Mouse (Mus musculus) stomach, embryonic 16.5 days (tissue): Measurements from ENCODE around the gene Foxn1. TPM values are rescaled to one million over a fixed set of nuclear protein-coding genes. Genes with fewer than 3 reads are reported as not detected.

Experiments
- ATAC-seq: fragments of 200-750 bp; cut with Nextera tagmentation; 2 replicates; pipeline ENCODE4 v1.8.0; 2017; ENCODE audit warnings: moderate number of reproducible peaks, moderate TSS enrichment; ENCODE audit not compliant: insufficient read depth, low FRiP score
- H3K27ac ChIP-seq: fragments of 300-500 bp; sonication (generic); 2 replicates; pipeline ENCODE4 v1.5.1; 2014; ENCODE audit warnings: low read length
- H3K27me3 ChIP-seq: fragments of 300-500 bp; sonication (generic); 2 replicates; pipeline ENCODE4 v1.6.1; 2014; ENCODE audit warnings: low read length, control low read depth, mixed read lengths; ENCODE audit not compliant: control insufficient read depth, insufficient read depth
- H3K36me3 ChIP-seq: fragments of 300-500 bp; sonication (generic); 2 replicates; pipeline ENCODE4 v1.6.1; 2014; ENCODE audit warnings: low read length; ENCODE audit not compliant: control insufficient read depth, insufficient read depth
- H3K4me1 ChIP-seq: fragments of 300-500 bp; sonication (generic); 2 replicates; pipeline ENCODE4 v1.6.1; 2014; ENCODE audit warnings: low read length, control low read depth, mixed read lengths; ENCODE audit not compliant: control insufficient read depth, insufficient read depth
- H3K4me2 ChIP-seq: fragments of 300-500 bp; sonication (generic); 2 replicates; pipeline ENCODE4 v1.6.1; 2014; ENCODE audit warnings: low read depth, low read length, mixed read lengths
- H3K4me3 ChIP-seq: fragments of 300-500 bp; sonication (generic); replicated peaks from 2 replicates; pipeline ENCODE4 v1.5.1; 2014; ENCODE audit warnings: mild to moderate bottlenecking, low read length
- H3K9ac ChIP-seq: fragments of 300-500 bp; sonication (generic); 2 replicates; pipeline ENCODE4 v1.6.1; 2014; ENCODE audit warnings: low read length
- H3K9me3 ChIP-seq: fragments of 300-500 bp; sonication (generic); replicated peaks from 2 replicates; pipeline ENCODE4 v1.6.1; 2016; ENCODE audit warnings: low read length, control low read depth; ENCODE audit not compliant: control insufficient read depth
- WGBS: fragments of 180-500 bp; shearing (Covaris S2); extraction: QIAGEN DNeasy Blood & Tissue Kit; methylation state at CpG from one replicate; pipeline ENCODE4 v1.1.7; 2014; 5-methylcytosine and 5-hydroxymethylcytosine counted together
- polyA plus RNA-seq: library from polyadenylated mRNA; unstranded; fragments of >200 nt; fragmentation: Nextera tagmentation; extraction: Ambion mirVana; gene quantifications from 2 replicates; pipeline ENCODE4 v1.2.1, GENCODE M21; 2015

The Foxn1 gene
- polyA plus RNA-seq, 1 experiment from 2014 or later, result 1.6 TPM

DNA sequence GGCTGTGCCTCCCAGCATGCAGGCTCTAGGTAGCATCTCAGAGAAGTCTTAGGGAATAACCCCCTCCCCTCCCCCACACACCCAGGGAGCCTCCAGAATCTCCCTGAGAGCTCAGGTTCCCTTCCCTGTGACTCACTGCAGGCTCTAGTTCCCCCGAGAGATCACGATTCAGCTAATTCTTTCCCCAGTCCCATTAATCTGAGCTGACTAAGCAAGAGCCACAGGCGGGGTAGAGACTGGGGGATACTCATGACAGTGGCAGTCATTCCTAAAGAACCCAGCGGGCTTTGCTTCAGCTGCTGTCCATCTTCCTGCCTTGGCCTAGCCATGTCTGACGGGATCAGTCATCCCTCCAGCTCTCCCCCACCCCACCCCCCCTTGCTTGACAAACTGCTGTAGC, 3.7 kb downstream of the Foxn1 start:
- Histone ChIP-seq H3K4me3 (no peak overlapping the region), H3K27me3 (no peaks in the 10 kb centered on the region), H3K4me1 (no peaks in the 10 kb centered on the region), H3K9me3 (no peaks in the 10 kb centered on the region), H3K36me3 (no peaks in the 10 kb centered on the region), H3K4me2 (no peak overlapping the region), H3K27ac (no peak overlapping the region), H3K9ac (no peak overlapping the region)
- no peak for ATAC-seq
- 29% methylated on average over 5 of the region's 5 CpGs for WGBS

GRCm38 (mm10) chr11:78382286-78382685, 4.1 kb downstream of the Foxn1 start:
- no peaks in the 10 kb centered on the region for H3K36me3 ChIP-seq
- 71% methylated on average over 7 of the region's 7 CpGs for WGBS
- H3K9ac ChIP-seq, result no peak overlapping the region
- no peak overlapping the region for H3K27ac ChIP-seq
- no peaks in the 10 kb centered on the region for H3K4me1 ChIP-seq
- no peak for ATAC-seq
- H3K9me3 ChIP-seq, result no peaks in the 10 kb centered on the region
- no peak overlapping the region for H3K4me2 ChIP-seq
- H3K27me3 ChIP-seq, result no peaks in the 10 kb centered on the region
- H3K4me3 ChIP-seq, result no peak overlapping the region

DNA sequence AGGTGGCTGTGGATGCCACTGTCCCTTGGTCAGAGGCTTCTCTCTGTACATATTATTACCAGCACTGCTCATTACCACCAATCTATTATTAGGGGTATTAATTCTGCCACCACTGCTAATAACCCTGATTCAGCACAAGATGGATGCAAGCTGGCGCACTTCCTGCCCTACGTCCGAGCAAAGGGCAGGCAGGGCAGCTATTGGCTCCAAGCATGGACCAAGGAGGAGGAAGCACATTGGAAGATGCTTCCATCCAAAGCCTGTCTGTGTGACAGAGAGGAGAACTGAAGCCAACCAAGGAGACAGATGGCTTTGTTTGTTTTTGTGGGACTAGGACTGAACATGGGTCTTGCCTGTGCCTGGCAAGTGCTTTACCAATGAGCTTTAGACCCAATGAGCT, 5.4 kb downstream of the Foxn1 start:
- no peaks in the 10 kb centered on the region for H3K9me3 ChIP-seq
- H3K4me2 ChIP-seq, result no peak overlapping the region
- ATAC-seq, result no peak
- no peak overlapping the region for H3K4me3 ChIP-seq
- whole genome bisulfite sequencing, result 68% methylated on average over 3 of the region's 3 CpGs
- no peaks in the 10 kb centered on the region for H3K27me3 ChIP-seq
- H3K36me3 ChIP-seq, result no peaks in the 10 kb centered on the region
- H3K9ac ChIP-seq, result no peak overlapping the region
- H3K4me1 ChIP-seq, result no peaks in the 10 kb centered on the region
- no peak overlapping the region for H3K27ac ChIP-seq

GRCm38 (mm10) chr11:78380351-78380750, 6.0 kb downstream of the Foxn1 start:
- no peak overlapping the region for H3K4me3 ChIP-seq
- no peak overlapping the region for H3K27ac ChIP-seq

GRCm38 (mm10) chr11:78377549-78378159, 8.7 kb downstream of the Foxn1 start:
- Histone ChIP-seq H3K36me3 (no peaks in the 10 kb centered on the region), H3K9ac (no peak overlapping the region), H3K4me2 (no peak overlapping the region), H3K27me3 (no peaks in the 10 kb centered on the region), H3K4me3 (no peak overlapping the region), H3K27ac (no peak overlapping the region), H3K4me1 (no peaks in the 10 kb centered on the region), H3K9me3 (no peaks in the 10 kb centered on the region)
- WGBS, result 23% methylated on average over 10 of the region's 12 CpGs
- ATAC-seq, result peak; percentile 83

More at GRCm38 (mm10) chr11:78380351-78380750, 6.0 kb downstream of the Foxn1 start:
- Histone ChIP-seq H3K4me2 (no peak overlapping the region), H3K9me3 (no peaks in the 10 kb centered on the region), H3K36me3 (no peaks in the 10 kb centered on the region), H3K4me1 (no peaks in the 10 kb centered on the region), H3K27me3 (no peaks in the 10 kb centered on the region), H3K9ac (no peak overlapping the region)
- ATAC-seq, result no peak
- 70% methylated on average over 4 of the region's 4 CpGs for WGBS

DNA sequence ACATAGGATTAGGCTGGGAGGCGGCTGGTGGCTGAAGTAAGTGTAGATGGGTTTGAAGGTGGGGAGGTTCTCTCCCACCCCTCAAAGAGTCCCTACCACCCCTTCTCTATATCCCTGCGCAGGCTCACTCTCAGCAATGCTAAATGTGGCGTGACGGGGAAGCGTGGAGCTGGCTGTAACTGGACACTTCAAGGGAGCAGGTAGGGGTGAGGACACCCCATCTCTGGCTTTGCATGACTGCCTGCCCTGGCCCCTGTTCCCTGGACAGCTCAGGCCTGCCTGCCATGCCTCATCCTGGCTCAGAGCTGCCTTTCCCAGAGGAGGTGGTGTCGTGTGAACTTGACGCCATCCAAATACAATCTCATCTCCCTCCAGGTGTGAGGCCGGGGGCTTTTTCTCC, 12.2 kb downstream of the Foxn1 start:
- Histone ChIP-seq H3K9ac (no peak overlapping the region), H3K4me1 (no peaks in the 10 kb centered on the region; the same call in 1 of the 2 replicates), H3K9me3 (no peaks in the 10 kb centered on the region), H3K27me3 (no peaks in the 10 kb centered on the region), H3K4me3 (no peak overlapping the region), H3K36me3 (no peaks in the 10 kb centered on the region), H3K4me2 (no peak overlapping the region), H3K27ac (no peak overlapping the region)
- 78% methylated on average over 8 of the region's 8 CpGs for WGBS
- ATAC-seq, result no peak

- no peaks in the 10 kb centered on the region for H3K9me3 ChIP-seq
- no peaks in the 10 kb centered on the region for H3K27me3 ChIP-seq
- no peak overlapping the region for H3K27ac ChIP-seq
- 41% methylated on average over 7 of the region's 7 CpGs for WGBS
- H3K4me3 ChIP-seq, result no peak overlapping the region
- ATAC-seq, result no peak
- H3K4me1 ChIP-seq, result no peaks in the 10 kb centered on the region; the same call in 1 of the 2 replicates
- H3K9ac ChIP-seq, result no peak overlapping the region
- no peak overlapping the region for H3K4me2 ChIP-seq
- H3K36me3 ChIP-seq, result no peaks in the 10 kb centered on the region
These were observed 13.7 kb downstream of the Foxn1 start for GRCm38 (mm10) chr11:78372610-78373009.

GRCm38 (mm10) chr11:78372166-78372565, 14.2 kb downstream of the Foxn1 start:
- H3K27me3 ChIP-seq, result no peaks in the 10 kb centered on the region
- no peak overlapping the region for H3K27ac ChIP-seq
- H3K9ac ChIP-seq, result no peak overlapping the region
- no peaks in the 10 kb centered on the region; the same call in 1 of the 2 replicates for H3K4me1 ChIP-seq
- H3K9me3 ChIP-seq, result no peaks in the 10 kb centered on the region
- H3K4me3 ChIP-seq, result no peak overlapping the region
- ATAC-seq, result no peak
- WGBS, result 48% methylated on average over 3 of the region's 3 CpGs
- H3K36me3 ChIP-seq, result no peaks in the 10 kb centered on the region
- no peak overlapping the region for H3K4me2 ChIP-seq

DNA sequence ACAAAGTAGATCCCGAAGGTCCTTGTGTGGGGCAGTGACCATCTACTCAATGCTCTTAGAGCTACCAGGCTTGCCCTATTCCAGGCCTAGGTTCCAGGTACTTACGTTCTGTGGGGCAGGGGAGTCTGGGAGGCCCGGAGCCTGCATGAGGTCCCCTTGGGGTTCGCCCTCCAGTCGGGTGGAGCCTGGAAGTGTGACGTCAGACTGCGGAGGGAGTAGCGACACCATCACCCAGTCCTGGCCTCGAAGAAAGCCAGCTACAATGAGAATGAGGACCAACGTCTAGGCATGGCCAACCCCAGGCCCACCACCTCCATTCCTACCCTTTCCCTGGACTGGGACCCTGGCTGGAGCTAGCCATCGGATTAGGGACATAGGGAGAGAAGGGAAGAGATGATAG, 14.6 kb downstream of the Foxn1 start:
- Histone ChIP-seq H3K4me1 (no peaks in the 10 kb centered on the region; the same call in 1 of the 2 replicates), H3K36me3 (no peaks in the 10 kb centered on the region), H3K27ac (no peak overlapping the region), H3K4me2 (no peak overlapping the region), H3K9me3 (no peaks in the 10 kb centered on the region), H3K4me3 (no peak overlapping the region), H3K9ac (no peak overlapping the region), H3K27me3 (no peaks in the 10 kb centered on the region)
- ATAC-seq, result no peak
- WGBS, result 86% methylated on average over 11 of the region's 11 CpGs
